Mouse (Mus musculus): ENCODE results near the gene Ube2k. TPM values are rescaled to one million over a fixed set of nuclear protein-coding genes. Genes with fewer than 3 reads are reported as not detected.

Gene Ube2k
- polyA plus RNA-seq, 1 experiment from 2014 or later = 142 TPM

- Histone ChIP-seq H3K4me1 (replicated peaks) (peaks cover 8% of the 10 kb centered on the region; the same call in 1 of the 2 replicates), H3K27me3 (replicated peaks) (no peaks in the 10 kb centered on the region), H3K4me3 (peak overlapping the region; percentile 92), H3K27ac (ENCODE audit: poor library complexity, severe bottlenecking) (peak overlapping the region; percentile 100), H3K9me3 (replicated peaks) (no peaks in the 10 kb centered on the region), H3K36me3 (no peaks in the 10 kb centered on the region), H3K4me2 (peak overlapping the region; percentile 66), H3K9ac (peak overlapping the region; percentile 98)
- no peak for ATAC-seq (ENCODE audit: insufficient number of reproducible peaks, low FRiP score)
- WGBS = 2% methylated on average over 4 of the region's 4 CpGs
These were observed 1.1 kb downstream of the Ube2k start for GRCm38 (mm10) chr5:65538121-65538520.

- ATAC-seq (ENCODE audit: insufficient number of reproducible peaks, low FRiP score) = no peak
- H3K27me3 ChIP-seq (replicated peaks) = no peaks in the 10 kb centered on the region
- peaks cover 8% of the 10 kb centered on the region; the same call in 1 of the 2 replicates for H3K4me1 ChIP-seq (replicated peaks)
- H3K27ac ChIP-seq (ENCODE audit: poor library complexity, severe bottlenecking) = no peak overlapping the region
- H3K4me2 ChIP-seq = peak overlapping the region; percentile 48; the same call in 1 of the 2 replicates
- H3K9me3 ChIP-seq (replicated peaks) = no peaks in the 10 kb centered on the region
- 48% methylated on average over 4 of the region's 4 CpGs for WGBS
- H3K4me3 ChIP-seq = peak overlapping the region; percentile 34
- H3K9ac ChIP-seq = no peak overlapping the region
- H3K36me3 ChIP-seq = no peaks in the 10 kb centered on the region
These were observed 1.8 kb downstream of the Ube2k start for GRCm38 (mm10) chr5:65538829-65539228.

- Histone ChIP-seq H3K36me3 (no peaks in the 10 kb centered on the region), H3K9ac (no peak overlapping the region), H3K9me3 (replicated peaks) (no peaks in the 10 kb centered on the region), H3K27me3 (replicated peaks) (no peaks in the 10 kb centered on the region), H3K27ac (ENCODE audit: poor library complexity, severe bottlenecking) (no peak overlapping the region), H3K4me2 (no peak overlapping the region), H3K4me3 (no peak overlapping the region), H3K4me1 (replicated peaks) (peaks cover 8% of the 10 kb centered on the region; the same call in 1 of the 2 replicates)
- WGBS = 91% methylated on average over 3 of the region's 3 CpGs
- ATAC-seq (ENCODE audit: insufficient number of reproducible peaks, low FRiP score) = no peak
These were observed 2.8 kb downstream of the Ube2k start for GRCm38 (mm10) chr5:65539786-65540185.

GRCm38 (mm10) chr5:65541889-65542288 is 4.9 kb downstream of the Ube2k start:
- no peaks in the 10 kb centered on the region for H3K27me3 ChIP-seq (replicated peaks)
- H3K27ac ChIP-seq (ENCODE audit: poor library complexity, severe bottlenecking) = no peak overlapping the region
- no peaks in the 10 kb centered on the region for H3K9me3 ChIP-seq (replicated peaks)
- H3K4me1 ChIP-seq (replicated peaks) = peaks cover 8% of the 10 kb centered on the region; the same call in 1 of the 2 replicates
- H3K9ac ChIP-seq = no peak overlapping the region
- no peak for ATAC-seq (ENCODE audit: insufficient number of reproducible peaks, low FRiP score)
- WGBS = 89% methylated on average over 3 of the region's 3 CpGs
- H3K4me2 ChIP-seq = no peak overlapping the region
- H3K36me3 ChIP-seq = no peaks in the 10 kb centered on the region
- no peak overlapping the region for H3K4me3 ChIP-seq

- no peak overlapping the region for H3K4me2 ChIP-seq
- H3K4me3 ChIP-seq = no peak overlapping the region
- H3K9ac ChIP-seq = no peak overlapping the region
- H3K4me1 ChIP-seq (replicated peaks) = peaks cover 8% of the 10 kb centered on the region; the same call in 1 of the 2 replicates
- no peaks in the 10 kb centered on the region for H3K9me3 ChIP-seq (replicated peaks)
- H3K36me3 ChIP-seq = no peaks in the 10 kb centered on the region
- no peak overlapping the region for H3K27ac ChIP-seq (ENCODE audit: poor library complexity, severe bottlenecking)
- ATAC-seq (ENCODE audit: insufficient number of reproducible peaks, low FRiP score) = no peak
- 89% methylated on average over 1 of the region's 1 CpGs for WGBS
- no peaks in the 10 kb centered on the region for H3K27me3 ChIP-seq (replicated peaks)
These were observed 6.5 kb downstream of the Ube2k start for GRCm38 (mm10) chr5:65543491-65543890.

- Histone ChIP-seq H3K4me1 (replicated peaks) (peaks cover 8% of the 10 kb centered on the region; the same call in 1 of the 2 replicates), H3K36me3 (peaks cover 3% of the 10 kb centered on the region; the same call in 1 of the 2 replicates), H3K27me3 (replicated peaks) (no peaks in the 10 kb centered on the region), H3K9ac (no peak overlapping the region), H3K4me2 (no peak overlapping the region), H3K4me3 (no peak overlapping the region), H3K27ac (ENCODE audit: poor library complexity, severe bottlenecking) (no peak overlapping the region), H3K9me3 (replicated peaks) (no peaks in the 10 kb centered on the region)
- 96% methylated on average over 2 of the region's 2 CpGs for WGBS
- ATAC-seq (ENCODE audit: insufficient number of reproducible peaks, low FRiP score) = no peak
These were observed 7.6 kb downstream of the Ube2k start for GRCm38 (mm10) chr5:65544616-65545015.

GRCm38 (mm10) chr5:65549677-65550076 is 12.6 kb downstream of the Ube2k start:
- Histone ChIP-seq H3K9me3 (replicated peaks) (no peaks in the 10 kb centered on the region), H3K9ac (no peak overlapping the region), H3K4me1 (replicated peaks) (peaks cover 12% of the 10 kb centered on the region; the same call in 1 of the 2 replicates), H3K27ac (ENCODE audit: poor library complexity, severe bottlenecking) (no peak overlapping the region), H3K27me3 (replicated peaks) (no peaks in the 10 kb centered on the region), H3K36me3 (peaks cover 16% of the 10 kb centered on the region), H3K4me3 (no peak overlapping the region), H3K4me2 (no peak overlapping the region)
- 80% methylated on average over 1 of the region's 1 CpGs for WGBS
- no peak for ATAC-seq (ENCODE audit: insufficient number of reproducible peaks, low FRiP score)

GRCm38 (mm10) chr5:65557109-65557508 is 20.1 kb downstream of the Ube2k start:
- Histone ChIP-seq H3K27me3 (replicated peaks) (no peaks in the 10 kb centered on the region), H3K9me3 (replicated peaks) (no peaks in the 10 kb centered on the region), H3K36me3 (peaks cover 13% of the 10 kb centered on the region), H3K4me2 (no peak overlapping the region), H3K27ac (ENCODE audit: poor library complexity, severe bottlenecking) (no peak overlapping the region), H3K9ac (no peak overlapping the region), H3K4me1 (replicated peaks) (peaks cover 14% of the 10 kb centered on the region), H3K4me3 (no peak overlapping the region)
- no peak for ATAC-seq (ENCODE audit: insufficient number of reproducible peaks, low FRiP score)

GRCm38 (mm10) chr5:65561125-65561893 is 24.3 kb downstream of the Ube2k start:
- WGBS = 42% methylated on average over 19 of the region's 20 CpGs
- 0 out of 2 replicates have a peak, but pooled peaks have one; percentile 59 for ATAC-seq (ENCODE audit: insufficient number of reproducible peaks, low FRiP score)
- no peak overlapping the region for H3K4me2 ChIP-seq

GRCm38 (mm10) chr5:65565486-65565885 is 28.5 kb downstream of the Ube2k start:
- H3K27ac ChIP-seq (ENCODE audit: poor library complexity, severe bottlenecking) = no peak overlapping the region
- WGBS = 86% methylated on average over 2 of the region's 2 CpGs
- ATAC-seq (ENCODE audit: insufficient number of reproducible peaks, low FRiP score) = no peak
- no peak overlapping the region for H3K4me2 ChIP-seq
- H3K36me3 ChIP-seq = peaks cover 14% of the 10 kb centered on the region
- peaks cover 9% of the 10 kb centered on the region for H3K4me1 ChIP-seq (replicated peaks)
- H3K27me3 ChIP-seq (replicated peaks) = no peaks in the 10 kb centered on the region
- no peak overlapping the region for H3K4me3 ChIP-seq
- H3K9ac ChIP-seq = no peak overlapping the region
- no peaks in the 10 kb centered on the region for H3K9me3 ChIP-seq (replicated peaks)

More at GRCm38 (mm10) chr5:65561125-65561893, 24.3 kb downstream of the Ube2k start:
- no peak overlapping the region for H3K4me3 ChIP-seq
- no peaks in the 10 kb centered on the region for H3K36me3 ChIP-seq
- no peaks in the 10 kb centered on the region for H3K27me3 ChIP-seq (replicated peaks)
- no peaks in the 10 kb centered on the region for H3K9me3 ChIP-seq (replicated peaks)
- H3K27ac ChIP-seq (ENCODE audit: poor library complexity, severe bottlenecking) = no peak overlapping the region
- H3K9ac ChIP-seq = peak overlapping the region; percentile 1; the same call in 1 of the 2 replicates
- H3K4me1 ChIP-seq (replicated peaks) = peaks cover 14% of the 10 kb centered on the region

GRCm38 (mm10) chr5:65574876-65575275 is 37.8 kb downstream of the Ube2k start:
- H3K4me2 ChIP-seq = no peak overlapping the region
- H3K9ac ChIP-seq = no peak overlapping the region
- H3K27me3 ChIP-seq (replicated peaks) = no peaks in the 10 kb centered on the region
- peaks cover 20% of the 10 kb centered on the region for H3K36me3 ChIP-seq
- WGBS = 80% methylated on average over 2 of the region's 2 CpGs
- no peak overlapping the region for H3K27ac ChIP-seq (ENCODE audit: poor library complexity, severe bottlenecking)
- H3K4me1 ChIP-seq (replicated peaks) = peaks cover 5% of the 10 kb centered on the region; the same call in 1 of the 2 replicates
- ATAC-seq (ENCODE audit: insufficient number of reproducible peaks, low FRiP score) = no peak
- no peaks in the 10 kb centered on the region for H3K9me3 ChIP-seq (replicated peaks)
- H3K4me3 ChIP-seq = no peak overlapping the region
